Mouse (Mus musculus) heart, postnatal 0 days (tissue): ENCODE measurements around the gene Nutf2.

ENCODE experiments used
- CTCF ChIP-seq: IDR thresholded peaks from 2 replicates; pipeline ENCODE4 v1.5.1; 2016; ENCODE audit warnings: antibody characterized with exemption, control low read depth, low read depth
- EP300 ChIP-seq: IDR thresholded peaks from 2 replicates; pipeline ENCODE4 v1.6.1; 2016; ENCODE audit warnings: antibody characterized with exemption, low read depth

- no peak for TF ChIP-seq CTCF
- no peak for TF ChIP-seq EP300
Measured at GRCm38 (mm10) chr8:105897801-105898480, 37.6 kb downstream of the Nutf2 start.
